Mouse (Mus musculus) gastrocnemius, adult 8-10 months (tissue): ENCODE results near the gene Aknad1. TPM values are rescaled to one million over a fixed set of nuclear protein-coding genes. Genes with fewer than 3 reads are reported as not detected.

Experiments
- DNase-seq, 2 experiments: peaks; one replicate each; pipeline ENCODE4 v3.0.0; 2022; ENCODE audit warnings: low spot score in 2 of 2
- total RNA-seq, 4 experiments: library from RNA; stranded (reverse); gene quantifications; 2 replicates each; pipeline ENCODE4 v1.2.4; 2022

Aknad1 gene
- total RNA-seq, 4 experiments from 2014 or later = 0.11 to 0.34 (median 0.15) TPM

- DNase-seq = no peak
Measured at GRCm38 (mm10) chr3:108751061-108751460, 11.6 kb downstream of the Aknad1 start.

- no peak for DNase-seq
Measured at GRCm38 (mm10) chr3:108751691-108752090, 12.2 kb downstream of the Aknad1 start.

GRCm38 (mm10) chr3:108754541-108754940 is 15.1 kb downstream of the Aknad1 start:
- no peak for DNase-seq

GRCm38 (mm10) chr3:108755542-108755941 is 16.1 kb downstream of the Aknad1 start:
- DNase-seq = no peak

GRCm38 (mm10) chr3:108756131-108756530 is 16.7 kb downstream of the Aknad1 start:
- DNase-seq = no peak

- no peak for DNase-seq
Measured at GRCm38 (mm10) chr3:108757570-108757969, 18.1 kb downstream of the Aknad1 start.

- no peak for DNase-seq
Measured at GRCm38 (mm10) chr3:108759566-108760420, 20.3 kb downstream of the Aknad1 start.

- DNase-seq = peak in 1 of 2 experiments; percentile 18
Measured at GRCm38 (mm10) chr3:108762597-108763111, 23.2 kb downstream of the Aknad1 start.

GRCm38 (mm10) chr3:108763691-108764090 is 24.2 kb downstream of the Aknad1 start:
- no peak for DNase-seq

GRCm38 (mm10) chr3:108764976-108765375 is 25.5 kb downstream of the Aknad1 start:
- no peak for DNase-seq

- no peak for DNase-seq
Measured at GRCm38 (mm10) chr3:108765476-108765875, 26.0 kb downstream of the Aknad1 start.

GRCm38 (mm10) chr3:108766943-108767342 is 27.5 kb downstream of the Aknad1 start:
- DNase-seq = no peak

GRCm38 (mm10) chr3:108767416-108767815 is 28.0 kb downstream of the Aknad1 start:
- DNase-seq = no peak

- DNase-seq = no peak
Measured at GRCm38 (mm10) chr3:108769547-108769946, 30.1 kb downstream of the Aknad1 start.

GRCm38 (mm10) chr3:108770725-108771368 is 31.4 kb downstream of the Aknad1 start:
- DNase-seq = peak; percentile 56 to 66

GRCm38 (mm10) chr3:108772211-108772610 is 32.8 kb downstream of the Aknad1 start:
- peak; percentile 9 to 31 for DNase-seq

GRCm38 (mm10) chr3:108772811-108773210 is 33.4 kb downstream of the Aknad1 start:
- DNase-seq = no peak

- DNase-seq = no peak
Measured at GRCm38 (mm10) chr3:108778761-108779540, 39.5 kb downstream of the Aknad1 start.

GRCm38 (mm10) chr3:108781238-108781883 is 41.9 kb downstream of the Aknad1 start:
- peak in 1 of 2 experiments; percentile 17 for DNase-seq

GRCm38 (mm10) chr3:108781884-108782270 is 42.4 kb downstream of the Aknad1 start:
- no peak for DNase-seq

- DNase-seq = no peak
Measured at GRCm38 (mm10) chr3:108782364-108782895, 43.0 kb downstream of the Aknad1 start.
